Mouse (Mus musculus): ENCODE measurements around the gene Elf2. TPM values are rescaled to one million over a fixed set of nuclear protein-coding genes. Genes with fewer than 3 reads are reported as not detected.

Gene Elf2
- polyA plus RNA-seq, 1 experiment = 8.7 TPM

GRCm38 (mm10) chr3:51333950-51334349 is 6.5 kb downstream of the Elf2 start:
- 0 out of 2 replicates have a peak, but pooled peaks cover 2% of the 10 kb centered on the region for H3K9me3 ChIP-seq
- TF ChIP-seq GATA1 (IDR thresholded peaks at IDR 0.05; ENCODE audit: borderline replicate concordance, low read length) (no peak), FLI1 (IDR thresholded peaks at IDR 0.05; ENCODE audit: low read length) (no peak)
- peaks cover 82% of the 10 kb centered on the region for H3K4me1 ChIP-seq

DNA sequence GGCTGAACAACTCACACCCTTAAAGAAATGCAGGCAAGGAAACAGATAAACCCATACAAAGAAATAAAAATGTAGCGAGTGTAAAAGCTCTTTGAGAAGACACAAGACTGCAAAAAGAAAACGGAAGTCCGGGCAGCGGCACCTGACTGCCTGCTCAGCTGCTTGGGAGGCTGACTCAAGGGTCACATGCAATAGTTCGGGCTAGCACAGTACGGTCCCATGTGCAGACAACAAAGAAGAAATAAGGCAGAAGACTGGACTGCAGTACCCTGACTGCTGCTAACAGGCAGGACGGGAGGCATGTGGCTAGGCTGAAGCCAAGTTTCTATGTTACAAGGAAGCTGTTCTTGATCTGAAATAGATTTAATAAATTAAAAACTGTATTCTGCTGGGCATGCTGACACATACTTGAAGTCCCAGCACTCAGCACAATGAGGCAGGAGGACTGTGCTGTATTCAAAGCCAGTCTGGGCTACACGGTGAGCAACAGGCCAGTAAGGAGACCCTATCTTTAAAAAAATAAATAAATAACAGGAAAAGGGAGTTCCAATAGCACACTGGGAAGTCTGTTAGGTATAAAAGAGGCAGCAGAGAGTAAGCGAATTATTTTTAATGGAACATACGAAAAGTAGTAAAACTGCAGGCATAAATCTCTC is 7.1 kb downstream of the Elf2 start:
- TF ChIP-seq FLI1 (IDR thresholded peaks at IDR 0.05; ENCODE audit: low read length) = no peak
- TF ChIP-seq GATA1 (IDR thresholded peaks at IDR 0.05; ENCODE audit: borderline replicate concordance, low read length) = no peak
- H3K4me3 ChIP-seq (replicated peaks) = peak overlapping the region; percentile 90

More at GRCm38 (mm10) chr3:51333950-51334349, 6.5 kb downstream of the Elf2 start:
- Histone ChIP-seq H3K36me3 (replicated peaks; ENCODE audit: low read length) (peaks cover 24% of the 10 kb centered on the region), H3K27me3 (replicated peaks) (no peaks in the 10 kb centered on the region), H3K4me3 (replicated peaks) (peak overlapping the region; percentile 90)

GRCm38 (mm10) chr3:51330086-51330485 is 10.4 kb downstream of the Elf2 start:
- no peak for TF ChIP-seq GATA1 (IDR thresholded peaks at IDR 0.05; ENCODE audit: borderline replicate concordance, low read length)
- TF ChIP-seq FLI1 (IDR thresholded peaks at IDR 0.05; ENCODE audit: low read length) = no peak
- Histone ChIP-seq H3K36me3 (replicated peaks; ENCODE audit: low read length) (peaks cover 47% of the 10 kb centered on the region), H3K4me3 (replicated peaks) (no peak overlapping the region), H3K4me1 (peaks cover 79% of the 10 kb centered on the region), H3K9me3 (0 out of 2 replicates have a peak, but pooled peaks cover 2% of the 10 kb centered on the region), H3K27me3 (replicated peaks) (no peaks in the 10 kb centered on the region)

More for the DNA sequence above, 7.1 kb downstream of the Elf2 start:
- Histone ChIP-seq H3K4me1 (peaks cover 85% of the 10 kb centered on the region), H3K36me3 (replicated peaks; ENCODE audit: low read length) (peaks cover 27% of the 10 kb centered on the region), H3K9me3 (0 out of 2 replicates have a peak, but pooled peaks cover 2% of the 10 kb centered on the region), H3K27me3 (replicated peaks) (no peaks in the 10 kb centered on the region)

- Histone ChIP-seq H3K4me3 (replicated peaks) (peak overlapping the region; percentile 38), H3K9me3 (0 out of 2 replicates have a peak, but pooled peaks cover 2% of the 10 kb centered on the region), H3K27me3 (replicated peaks) (no peaks in the 10 kb centered on the region), H3K4me1 (peaks cover 64% of the 10 kb centered on the region), H3K36me3 (replicated peaks; ENCODE audit: low read length) (peaks cover 62% of the 10 kb centered on the region)
- TF ChIP-seq GATA1 (IDR thresholded peaks at IDR 0.05; ENCODE audit: borderline replicate concordance, low read length) (no peak), FLI1 (IDR thresholded peaks at IDR 0.05; ENCODE audit: low read length) (no peak)
Measured at GRCm38 (mm10) chr3:51328546-51328945, 11.9 kb downstream of the Elf2 start.

DNA sequence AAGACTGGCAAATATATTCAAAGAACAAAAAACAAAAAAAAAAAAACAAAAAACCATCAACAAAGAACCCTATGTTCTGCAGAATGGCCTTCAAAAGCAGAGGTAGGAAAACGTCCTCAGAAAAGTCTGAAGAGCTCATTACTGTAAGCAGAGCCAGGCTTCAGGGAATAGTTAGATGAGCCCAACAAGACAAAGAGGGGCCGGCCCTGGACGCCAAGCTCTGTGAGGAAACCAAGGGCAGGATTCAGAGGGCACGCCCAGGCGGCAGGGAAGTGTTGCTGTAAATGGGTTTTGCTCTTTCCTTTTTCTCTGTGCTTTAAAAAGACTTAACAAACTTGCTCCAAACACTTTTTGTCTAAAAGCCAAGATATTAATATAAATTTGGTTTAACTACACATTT is 12.6 kb downstream of the Elf2 start:
- peak overlapping the region; percentile 72 for H3K4me3 ChIP-seq (replicated peaks)
- H3K4me1 ChIP-seq = peaks cover 56% of the 10 kb centered on the region
- peaks cover 69% of the 10 kb centered on the region for H3K36me3 ChIP-seq (replicated peaks; ENCODE audit: low read length)
- H3K9me3 ChIP-seq = 0 out of 2 replicates have a peak, but pooled peaks cover 2% of the 10 kb centered on the region
- no peaks in the 10 kb centered on the region for H3K27me3 ChIP-seq (replicated peaks)
- TF ChIP-seq FLI1 (IDR thresholded peaks at IDR 0.05; ENCODE audit: low read length) (no peak), GATA1 (IDR thresholded peaks at IDR 0.05; ENCODE audit: borderline replicate concordance, low read length) (no peak)

DNA sequence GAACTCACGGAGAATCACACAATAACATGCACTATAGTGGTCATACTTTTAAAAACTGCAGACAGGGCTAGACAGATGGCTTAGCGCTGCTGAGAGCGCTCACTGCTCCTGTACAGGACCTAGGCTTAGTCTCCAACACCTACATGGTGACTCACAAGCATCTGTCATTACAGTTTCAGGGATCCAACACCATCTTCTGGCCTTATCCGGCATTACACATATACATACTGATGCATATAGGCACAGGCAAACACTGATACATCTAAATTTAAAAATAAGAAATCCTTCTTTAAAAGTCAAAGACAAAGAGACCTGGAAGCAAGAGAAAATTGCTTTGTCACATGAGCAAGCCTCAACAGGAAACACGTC is 13.1 kb downstream of the Elf2 start:
- Histone ChIP-seq H3K36me3 (replicated peaks; ENCODE audit: low read length) (peaks cover 73% of the 10 kb centered on the region), H3K4me3 (replicated peaks) (peak overlapping the region; percentile 62), H3K4me1 (peaks cover 54% of the 10 kb centered on the region), H3K27me3 (replicated peaks) (no peaks in the 10 kb centered on the region), H3K9me3 (0 out of 2 replicates have a peak, but pooled peaks cover 2% of the 10 kb centered on the region)
- TF ChIP-seq FLI1 (IDR thresholded peaks at IDR 0.05; ENCODE audit: low read length) (no peak), GATA1 (IDR thresholded peaks at IDR 0.05; ENCODE audit: borderline replicate concordance, low read length) (no peak)

DNA sequence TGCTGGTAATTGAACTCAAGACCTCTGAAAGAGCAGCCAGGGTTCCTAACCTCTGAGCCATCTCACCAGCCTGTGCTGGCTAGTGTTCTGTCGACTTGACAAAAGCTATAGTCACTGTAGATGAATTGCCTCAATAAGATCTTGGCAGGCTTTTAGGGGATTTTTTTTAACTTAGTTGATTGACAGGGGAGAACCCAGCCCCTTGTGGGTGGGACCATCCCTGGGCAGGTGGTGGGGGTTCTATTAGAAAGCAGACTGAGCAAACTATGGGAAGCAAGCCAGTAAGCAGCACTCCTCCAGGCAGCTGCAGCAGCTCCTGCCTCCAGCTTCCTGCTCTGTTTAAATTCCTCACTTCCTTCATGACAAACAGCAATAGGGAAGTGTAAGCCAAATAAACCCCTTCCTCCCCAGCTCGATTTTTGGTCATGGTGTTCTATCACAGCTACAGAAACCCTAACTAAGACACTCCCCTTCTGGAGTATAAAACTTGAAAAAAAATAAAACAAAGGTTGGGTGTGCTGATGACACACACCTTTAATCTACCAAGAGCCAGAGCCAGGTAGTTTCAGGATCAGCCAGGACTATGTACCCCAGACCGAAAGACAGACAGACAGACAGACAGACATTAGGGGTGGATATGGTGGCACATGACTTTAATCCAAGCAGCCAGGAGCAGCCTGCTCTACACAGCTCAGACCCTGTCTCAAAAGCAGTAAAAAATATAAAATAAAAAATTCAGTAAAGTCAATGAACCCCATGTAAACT is 13.6 kb downstream of the Elf2 start:
- Histone ChIP-seq H3K36me3 (replicated peaks; ENCODE audit: low read length) (peaks cover 76% of the 10 kb centered on the region), H3K4me3 (replicated peaks) (peak overlapping the region; percentile 81), H3K4me1 (peaks cover 52% of the 10 kb centered on the region), H3K27me3 (replicated peaks) (no peaks in the 10 kb centered on the region), H3K9me3 (0 out of 2 replicates have a peak, but pooled peaks cover 2% of the 10 kb centered on the region)
- TF ChIP-seq FLI1 (IDR thresholded peaks at IDR 0.05; ENCODE audit: low read length) = no peak
- TF ChIP-seq GATA1 (IDR thresholded peaks at IDR 0.05; ENCODE audit: borderline replicate concordance, low read length) = no peak

DNA sequence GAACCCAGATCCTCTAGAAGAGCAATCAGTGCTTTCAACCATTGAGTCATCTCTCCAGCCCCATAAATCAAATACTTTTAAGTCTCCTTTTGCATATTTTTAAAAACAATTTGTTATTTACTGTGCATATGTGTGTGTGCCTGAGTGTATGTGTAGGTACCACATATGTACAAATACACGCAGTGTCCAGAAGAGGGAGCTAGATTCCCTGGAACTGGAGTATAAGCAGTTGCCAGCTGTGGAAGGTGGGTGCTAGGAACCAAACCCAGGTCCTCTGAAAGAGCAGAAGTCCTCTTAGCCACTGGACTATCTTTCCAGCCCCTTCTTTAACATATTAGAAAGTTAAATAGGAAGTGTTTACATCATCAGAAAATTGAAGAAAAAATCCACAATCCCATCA is 15.0 kb downstream of the Elf2 start:
- Histone ChIP-seq H3K9me3 (0 out of 2 replicates have a peak, but pooled peaks cover 2% of the 10 kb centered on the region), H3K27me3 (replicated peaks) (no peaks in the 10 kb centered on the region), H3K36me3 (replicated peaks; ENCODE audit: low read length) (peaks cover 79% of the 10 kb centered on the region), H3K4me3 (replicated peaks) (no peak overlapping the region), H3K4me1 (peaks cover 44% of the 10 kb centered on the region)
- TF ChIP-seq FLI1 (IDR thresholded peaks at IDR 0.05; ENCODE audit: low read length) (no peak), GATA1 (IDR thresholded peaks at IDR 0.05; ENCODE audit: borderline replicate concordance, low read length) (no peak)

DNA sequence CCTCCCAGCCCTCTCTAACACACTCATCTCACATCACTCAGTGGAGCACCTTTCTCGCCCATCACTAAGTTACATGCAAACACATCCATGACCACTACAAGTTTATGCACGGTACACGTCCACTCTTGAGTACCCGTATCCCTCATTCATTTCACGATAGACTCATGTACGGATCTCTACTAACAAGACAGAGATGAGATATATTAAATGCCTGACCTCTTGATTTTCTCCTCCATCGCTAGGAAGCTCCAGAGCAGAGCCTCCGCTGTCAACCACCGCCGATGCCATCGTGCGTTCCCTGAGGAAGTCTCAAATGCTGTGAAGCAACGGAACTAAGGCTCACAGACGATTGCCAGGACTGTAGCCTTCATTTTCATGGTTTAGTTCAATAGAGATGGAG is 17.5 kb downstream of the Elf2 start:
- Histone ChIP-seq H3K9me3 (no peaks in the 10 kb centered on the region), H3K4me1 (peaks cover 22% of the 10 kb centered on the region), H3K27me3 (replicated peaks) (no peaks in the 10 kb centered on the region), H3K4me3 (replicated peaks) (no peak overlapping the region), H3K36me3 (replicated peaks; ENCODE audit: low read length) (peaks cover 89% of the 10 kb centered on the region)
- TF ChIP-seq GATA1 (IDR thresholded peaks at IDR 0.05; ENCODE audit: borderline replicate concordance, low read length) = no peak
- no peak for TF ChIP-seq FLI1 (IDR thresholded peaks at IDR 0.05; ENCODE audit: low read length)

- Histone ChIP-seq H3K4me3 (replicated peaks) (no peak overlapping the region), H3K36me3 (replicated peaks; ENCODE audit: low read length) (peaks cover 92% of the 10 kb centered on the region), H3K27me3 (replicated peaks) (no peaks in the 10 kb centered on the region), H3K9me3 (no peaks in the 10 kb centered on the region), H3K4me1 (peaks cover 20% of the 10 kb centered on the region)
- TF ChIP-seq GATA1 (IDR thresholded peaks at IDR 0.05; ENCODE audit: borderline replicate concordance, low read length) = no peak
- TF ChIP-seq FLI1 (IDR thresholded peaks at IDR 0.05; ENCODE audit: low read length) = no peak
Measured at GRCm38 (mm10) chr3:51322326-51322725, 18.1 kb downstream of the Elf2 start.

Measured in megakaryocyte, embryonic 14.5 days (primary cell).